Mouse (Mus musculus): ENCODE data around the gene Spocd1. TPM values are rescaled to one million over a fixed set of nuclear protein-coding genes. Genes with fewer than 3 reads are reported as not detected.

Gene Spocd1
- total RNA-seq, 2 experiments from 2014 or later: not detected

DNA sequence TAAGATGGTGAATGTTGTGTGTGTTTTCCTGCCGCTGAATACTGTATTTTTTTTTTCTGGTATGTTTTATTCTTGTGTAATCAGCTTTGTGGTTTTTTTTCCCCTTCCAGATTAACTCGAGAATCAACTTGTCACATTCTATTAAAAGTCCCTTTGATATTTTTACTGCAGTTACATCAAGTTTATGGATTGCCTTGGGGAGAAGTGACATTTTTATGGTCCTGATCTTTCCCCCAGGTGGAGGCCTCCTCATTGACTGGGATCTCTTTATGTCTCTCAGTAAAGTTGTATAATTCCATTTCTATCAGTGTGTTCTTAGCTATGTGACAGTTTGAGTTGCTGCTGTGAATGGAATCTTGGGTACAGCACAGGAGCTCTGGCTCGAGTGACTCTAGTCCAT is 20.2 kb upstream of the Spocd1 start:
- DNase-seq: no peak
- intact Hi-C loops (cut with DNase I): no loop called here
- Histone ChIP-seq H3K27ac (no peak overlapping the region), H3K4me3 (no peak overlapping the region)
- no peak for TF ChIP-seq CTCF (IDR thresholded peaks at IDR 0.05)

DNA sequence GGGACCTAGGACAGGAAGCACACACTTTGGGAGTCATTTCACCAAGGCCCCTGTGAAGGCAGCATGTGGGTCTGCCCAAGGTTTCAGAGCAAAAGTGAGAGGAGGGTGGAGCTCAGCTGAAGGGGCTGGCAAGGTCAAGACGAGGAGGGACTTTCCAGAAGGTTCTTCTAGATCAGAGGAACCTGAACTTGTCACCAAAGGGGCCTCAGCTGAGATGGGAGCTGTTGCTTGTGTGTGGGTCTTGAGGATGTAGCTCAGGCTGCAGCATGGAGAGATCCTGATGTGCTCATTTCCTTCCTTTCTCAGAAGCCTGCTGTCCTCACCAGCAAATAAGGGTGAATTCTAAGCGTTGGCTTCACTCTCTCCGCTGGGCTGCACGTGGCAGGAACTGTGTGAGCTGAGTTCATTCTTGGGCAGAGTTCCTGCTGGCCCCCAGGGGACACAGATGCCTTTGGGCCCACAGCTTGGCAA is 19.8 kb upstream of the Spocd1 start:
- no peak overlapping the region for H3K4me3 ChIP-seq
- no peak for TF ChIP-seq CTCF (IDR thresholded peaks at IDR 0.05)
- intact Hi-C loops (cut with DNase I): no loop called here
- no peak for DNase-seq
- no peak overlapping the region for H3K27ac ChIP-seq

DNA sequence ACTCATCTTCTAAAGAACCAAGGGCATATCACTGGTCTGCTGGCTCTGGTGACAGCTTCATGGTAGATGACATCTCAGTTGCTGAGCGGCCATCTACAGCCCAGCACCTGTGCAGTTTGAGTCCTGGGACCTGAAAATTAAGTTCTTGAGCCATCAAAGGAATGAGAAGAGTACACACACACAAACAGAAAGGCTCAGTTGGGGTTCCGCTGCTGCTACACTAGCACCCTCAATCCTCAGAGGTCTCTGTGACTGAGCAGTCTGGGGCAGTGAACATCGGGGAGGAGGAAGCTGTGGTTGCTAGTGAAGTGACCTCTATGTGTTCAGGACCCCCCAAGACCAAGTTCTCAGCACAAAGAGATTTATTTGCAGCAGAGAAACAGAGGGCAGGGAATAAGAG is 16.1 kb upstream of the Spocd1 start:
- DNase-seq: no peak
- TF ChIP-seq CTCF (IDR thresholded peaks at IDR 0.05): no peak
- intact Hi-C loops (cut with DNase I): no loop called here
- Histone ChIP-seq H3K4me3 (no peak overlapping the region), H3K27ac (no peak overlapping the region)

- H3K27ac ChIP-seq: peak overlapping the region; percentile 40
- no peak for TF ChIP-seq CTCF (IDR thresholded peaks at IDR 0.05)
- no peak for DNase-seq
- H3K4me3 ChIP-seq: peak overlapping the region; percentile 45
- intact Hi-C loops (cut with DNase I): no loop called here
These were observed 15.0 kb upstream of the Spocd1 start for GRCm38 (mm10) chr4:129913761-129914644.

DNA sequence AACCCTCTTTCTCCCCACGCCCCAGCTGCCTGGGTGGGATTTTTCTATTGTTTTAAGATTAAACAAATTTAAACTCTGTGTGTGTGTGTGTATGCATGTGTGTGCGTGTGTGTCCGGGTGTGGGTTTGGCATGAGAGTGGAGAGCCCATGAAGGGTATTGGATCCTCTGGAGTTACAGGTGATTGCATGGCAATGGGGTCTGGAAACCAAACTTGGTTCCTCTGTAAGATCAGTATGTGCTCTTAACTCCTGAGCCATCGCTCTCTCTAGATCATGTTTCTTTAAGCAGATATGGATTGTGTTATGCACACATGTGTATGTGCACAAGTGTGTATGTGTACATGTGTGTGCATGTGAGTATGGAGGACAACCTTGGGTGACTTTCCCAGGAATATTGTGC is 14.4 kb upstream of the Spocd1 start:
- intact Hi-C loops (cut with DNase I): no loop called here
- no peak for TF ChIP-seq CTCF (IDR thresholded peaks at IDR 0.05)
- no peak overlapping the region for H3K4me3 ChIP-seq
- DNase-seq: no peak
- no peak overlapping the region for H3K27ac ChIP-seq

DNA sequence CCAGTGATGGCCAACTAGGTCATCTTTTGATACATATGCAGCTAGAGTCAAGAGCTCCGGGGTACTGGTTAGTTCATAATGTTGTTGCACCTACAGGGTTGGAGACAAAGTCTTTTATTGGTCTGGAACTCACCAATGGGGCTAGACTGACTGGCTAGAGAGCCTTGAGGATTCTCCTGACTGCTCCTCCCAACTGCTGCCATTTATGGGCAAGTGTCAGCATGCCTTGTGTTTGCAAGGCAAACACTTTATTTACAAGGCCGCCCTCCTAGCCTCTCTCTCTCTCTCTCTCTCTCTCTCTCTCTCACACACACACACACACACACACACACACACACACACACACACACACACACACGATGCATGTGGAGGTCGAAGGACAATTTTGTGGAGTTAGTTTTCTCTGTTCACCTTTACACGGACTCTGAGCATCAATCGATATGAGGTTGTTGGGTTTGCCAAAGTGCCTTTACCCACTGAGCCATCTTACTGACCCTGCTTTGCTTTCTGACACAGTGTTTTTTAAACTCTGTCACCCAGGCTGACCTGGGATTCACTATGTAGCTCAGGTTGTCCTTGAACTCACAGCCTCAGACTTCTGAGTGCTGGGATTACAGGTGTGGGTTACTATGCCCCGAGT is 13.6 kb upstream of the Spocd1 start:
- intact Hi-C loops (cut with DNase I): no loop called here
- DNase-seq: no peak
- no peak for TF ChIP-seq CTCF (IDR thresholded peaks at IDR 0.05)
- Histone ChIP-seq H3K4me3 (no peak overlapping the region), H3K27ac (no peak overlapping the region)

- Histone ChIP-seq H3K27ac (no peak overlapping the region), H3K4me3 (no peak overlapping the region)
- no peak for TF ChIP-seq CTCF (IDR thresholded peaks at IDR 0.05)
- DNase-seq: no peak
- intact Hi-C loops (cut with DNase I): no loop called here
These were observed 12.9 kb upstream of the Spocd1 start for GRCm38 (mm10) chr4:129916159-129916558.

GRCm38 (mm10) chr4:129917016-129917603 is 11.9 kb upstream of the Spocd1 start:
- no peak overlapping the region for H3K4me3 ChIP-seq
- no peak for DNase-seq
- TF ChIP-seq CTCF (IDR thresholded peaks at IDR 0.05): no peak
- intact Hi-C loops (cut with DNase I): no loop called here
- no peak overlapping the region for H3K27ac ChIP-seq

DNA sequence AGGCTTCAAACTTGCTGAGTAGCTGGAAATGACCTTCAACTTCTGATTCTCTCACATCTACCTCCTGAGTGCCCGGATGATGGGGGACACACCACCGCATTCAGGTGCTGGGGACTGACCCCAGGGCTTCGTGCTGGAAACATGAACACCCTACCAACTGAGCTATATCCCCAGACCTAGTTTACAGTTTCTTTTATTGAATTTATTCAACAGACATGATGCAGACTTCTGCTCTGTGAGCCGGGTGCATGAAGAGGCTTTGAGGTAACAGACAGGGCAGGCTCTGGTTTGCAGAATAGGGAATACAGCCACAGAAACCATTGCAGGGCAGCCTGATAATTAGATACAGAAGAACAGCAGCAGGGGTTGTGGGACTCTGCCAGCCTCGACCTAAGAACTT is 10.6 kb upstream of the Spocd1 start:
- no peak overlapping the region for H3K27ac ChIP-seq
- DNase-seq: no peak
- TF ChIP-seq CTCF (IDR thresholded peaks at IDR 0.05): no peak
- intact Hi-C loops (cut with DNase I): no loop called here
- no peak overlapping the region for H3K4me3 ChIP-seq

- no peak overlapping the region for H3K4me3 ChIP-seq
- no peak overlapping the region for H3K27ac ChIP-seq
- no peak for TF ChIP-seq CTCF (IDR thresholded peaks at IDR 0.05)
- intact Hi-C loops (cut with DNase I): no loop called here
- DNase-seq: no peak
These were observed 10.1 kb upstream of the Spocd1 start for GRCm38 (mm10) chr4:129918901-129919300.

DNA sequence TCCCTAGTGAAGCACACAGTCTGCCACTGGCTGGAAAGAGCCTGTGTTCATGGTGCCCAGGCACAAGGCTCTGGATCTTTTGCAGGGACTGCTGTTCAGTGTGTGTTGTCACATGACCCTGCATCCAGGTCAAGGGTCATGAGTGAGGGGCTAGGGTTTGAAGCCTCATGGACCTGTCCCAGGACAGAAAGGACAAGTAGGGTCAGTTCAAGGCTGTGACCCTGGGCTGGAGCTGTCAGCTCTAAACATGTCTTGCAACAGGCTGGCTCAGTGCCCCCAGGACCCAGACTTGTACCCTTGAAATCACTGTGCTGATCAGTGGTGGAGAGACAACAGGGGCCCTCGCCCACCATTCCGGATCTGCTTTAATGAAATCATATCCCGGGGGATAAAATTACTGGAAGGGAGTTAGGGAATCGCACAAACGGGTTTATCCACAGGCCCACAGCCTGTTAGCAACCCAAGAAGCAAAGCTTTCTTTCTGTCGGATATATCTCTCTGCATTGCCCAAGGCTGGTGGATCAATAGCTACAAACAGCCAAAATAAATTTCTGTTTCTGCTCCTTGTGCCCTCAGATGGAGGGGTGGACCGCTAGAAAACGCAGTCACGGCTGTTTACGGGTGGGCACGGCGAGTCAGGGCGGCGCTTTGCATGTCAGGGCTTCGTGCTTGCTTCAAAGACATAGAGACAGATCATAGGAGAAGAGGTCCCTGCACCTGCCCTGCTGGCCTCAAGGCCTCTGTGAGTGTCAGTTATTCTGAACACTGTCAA is 8.3 kb upstream of the Spocd1 start:
- Histone ChIP-seq H3K27ac (peak overlapping the region; percentile 53; the same call in 1 of the 2 replicates), H3K4me3 (no peak overlapping the region)
- TF ChIP-seq CTCF (IDR thresholded peaks at IDR 0.05): no peak
- intact Hi-C loops (cut with DNase I): no loop called here
- DNase-seq: no peak

GRCm38 (mm10) chr4:129921314-129921587 is 7.8 kb upstream of the Spocd1 start:
- intact Hi-C loops (cut with DNase I): no loop called here
- peak overlapping the region; percentile 53; the same call in 1 of the 2 replicates for H3K27ac ChIP-seq
- TF ChIP-seq CTCF (IDR thresholded peaks at IDR 0.05): no peak
- no peak overlapping the region for H3K4me3 ChIP-seq
- DNase-seq: no peak

DNA sequence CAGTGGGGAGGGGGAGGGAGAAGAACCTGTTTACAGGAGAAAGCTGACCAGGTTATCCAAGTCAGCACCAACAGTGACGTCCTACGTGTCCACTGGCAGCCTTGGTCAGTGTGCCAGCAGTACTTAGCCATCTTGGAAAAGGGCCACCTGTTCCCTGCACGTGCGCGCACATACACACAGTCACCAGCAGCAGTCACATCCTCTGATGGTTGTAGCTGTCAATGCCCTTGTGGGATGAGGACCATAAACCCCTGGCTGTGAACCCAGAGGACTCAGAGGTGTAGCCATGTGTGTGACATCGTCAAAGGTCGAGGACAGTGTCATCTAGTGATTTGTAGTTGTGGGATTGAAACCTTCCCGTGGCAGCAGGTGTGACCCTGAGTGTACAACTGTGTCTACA is 4.9 kb upstream of the Spocd1 start:
- no peak for DNase-seq
- H3K27ac ChIP-seq: no peak overlapping the region; the same call in 1 of the 2 replicates
- intact Hi-C loops (cut with DNase I): no loop called here
- TF ChIP-seq CTCF (IDR thresholded peaks at IDR 0.05): no peak
- H3K4me3 ChIP-seq: no peak overlapping the region
